Mouse (Mus musculus): ENCODE measurements around the gene C1ra. TPM values are rescaled to one million over a fixed set of nuclear protein-coding genes. Genes with fewer than 3 reads are reported as not detected.

C1ra gene
- polyA plus RNA-seq, 1 experiment from 2014 or later = 3.4 TPM

DNA sequence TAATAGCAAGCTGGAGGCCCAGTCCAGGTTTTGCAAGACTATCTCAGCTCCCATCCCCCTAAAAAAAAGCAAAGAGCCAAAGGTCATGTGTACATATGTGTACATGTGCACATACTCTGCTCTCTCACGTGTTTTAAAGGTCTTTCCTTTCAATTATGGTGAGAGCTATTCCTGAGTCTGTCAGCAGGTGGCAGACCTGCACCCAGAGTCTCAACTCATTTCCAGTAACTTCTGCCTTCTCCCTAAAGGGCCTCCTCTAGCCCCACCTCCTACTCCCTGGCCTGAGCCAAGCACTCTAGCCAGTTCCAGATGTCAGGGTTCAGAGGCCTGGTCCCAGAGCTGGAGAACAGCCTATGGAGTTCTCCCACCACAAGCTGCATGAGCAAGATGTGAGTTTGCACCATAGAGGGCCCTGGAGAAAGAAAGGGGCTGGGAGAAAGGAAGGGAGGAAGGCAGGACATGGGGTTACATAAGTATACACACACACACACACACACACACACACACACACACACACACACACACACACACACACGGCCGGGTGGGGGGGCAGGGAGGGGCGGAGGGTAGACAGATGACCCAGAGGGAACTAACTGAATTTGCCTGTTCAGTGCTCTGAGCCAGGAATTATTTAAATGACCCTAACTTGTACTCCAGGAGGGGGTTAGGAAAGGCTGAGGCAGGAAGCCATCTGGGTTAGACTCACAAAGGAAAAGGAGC lies 19.2 kb upstream of the C1ra start, which contains the start of gene C1rl:
C1rl (plus strand) TSS at position 272 of the 720 bp plus-strand sequence.
- H3K9ac ChIP-seq (ENCODE audit: low read depth, low read length) = no peak within 1 kb of the TSS
- peaks cover 9% of the 10 kb centered on the region; the same call in 1 of the 2 replicates for H3K9me3 ChIP-seq (ENCODE audit: control insufficient read depth, low read length)
- H3K36me3 ChIP-seq (ENCODE audit: control insufficient read depth, insufficient read depth, low read length) = no peaks in the 10 kb centered on the region
- H3K27ac ChIP-seq (replicated peaks; ENCODE audit: low read depth, low read length) = peak within 1 kb of the TSS; percentile 55; the same call in 1 of the 2 replicates
- H3K4me3 ChIP-seq (ENCODE audit: low read depth, low read length) = no peak within 1 kb of the TSS
- no peaks in the 10 kb centered on the region for H3K27me3 ChIP-seq (replicated peaks; ENCODE audit: control insufficient read depth, insufficient read depth, low read length)
- H3K4me2 ChIP-seq (ENCODE audit: low read depth, low read length) = no peak within 1 kb of the TSS
- DNase-seq (ENCODE audit: low spot score) (peak; percentile 86), ATAC-seq (ENCODE audit: low read depth) (peak; percentile 97)
- 44% methylated on average over 4 of the region's 4 CpGs for WGBS
- H3K4me1 ChIP-seq (ENCODE audit: control insufficient read depth, insufficient read depth, low read length) = no peaks in the 10 kb centered on the region

DNA sequence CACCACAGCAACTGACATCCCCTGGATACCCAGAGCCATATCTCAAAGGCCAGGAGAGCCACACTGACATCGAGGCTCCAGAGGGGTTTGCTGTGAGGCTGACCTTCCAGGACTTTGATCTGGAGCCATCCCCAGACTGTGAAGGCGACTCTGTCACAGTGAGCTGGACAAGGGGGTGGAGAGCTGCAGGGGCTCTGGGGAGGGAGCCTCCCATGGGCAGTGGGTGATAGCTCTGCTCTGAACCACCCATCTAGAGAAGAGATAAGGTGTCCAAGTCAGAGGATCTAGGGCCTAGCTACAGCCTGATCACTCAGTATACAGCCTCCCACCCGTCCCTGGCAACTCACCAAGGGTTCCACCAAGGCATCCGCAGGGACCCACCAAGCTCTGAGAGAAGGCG lies 18.3 kb upstream of the C1ra start:
- H3K4me2 ChIP-seq (ENCODE audit: low read depth, low read length) = no peak overlapping the region
- no peaks in the 10 kb centered on the region for H3K4me1 ChIP-seq (ENCODE audit: control insufficient read depth, insufficient read depth, low read length)
- no peak for DNase-seq (ENCODE audit: low spot score)
- no peak overlapping the region for H3K4me3 ChIP-seq (ENCODE audit: low read depth, low read length)
- no peak overlapping the region for H3K27ac ChIP-seq (replicated peaks; ENCODE audit: low read depth, low read length)
- no peak overlapping the region for H3K9ac ChIP-seq (ENCODE audit: low read depth, low read length)
- no peak for ATAC-seq (ENCODE audit: low read depth)
- 77% methylated on average over 5 of the region's 5 CpGs for WGBS
- H3K27me3 ChIP-seq (replicated peaks; ENCODE audit: control insufficient read depth, insufficient read depth, low read length) = no peaks in the 10 kb centered on the region
- H3K9me3 ChIP-seq (ENCODE audit: control insufficient read depth, low read length) = peaks cover 9% of the 10 kb centered on the region; the same call in 1 of the 2 replicates
- H3K36me3 ChIP-seq (ENCODE audit: control insufficient read depth, insufficient read depth, low read length) = no peaks in the 10 kb centered on the region

DNA sequence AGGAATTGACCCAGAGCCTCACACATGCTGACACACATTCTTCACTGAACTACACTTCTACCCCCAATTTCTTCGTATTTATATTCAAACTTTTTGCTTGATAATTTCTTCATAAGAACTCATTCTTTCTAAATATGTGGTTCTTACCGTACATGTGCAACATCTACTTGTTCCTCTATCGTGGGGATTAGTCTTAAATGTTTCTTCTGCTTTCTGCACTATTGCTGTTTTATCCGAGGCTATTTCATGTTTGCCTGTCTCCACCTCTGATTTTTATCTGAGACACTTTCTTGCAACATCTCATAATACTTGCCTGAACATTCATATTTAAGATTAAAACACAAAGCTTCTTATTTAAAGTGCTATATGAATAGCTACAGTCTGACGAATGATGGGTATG lies 16.2 kb upstream of the C1ra start:
- DNase-seq (ENCODE audit: low spot score) (no peak), ATAC-seq (ENCODE audit: low read depth) (no peak)
- Histone ChIP-seq H3K4me3 (ENCODE audit: low read depth, low read length) (no peak overlapping the region), H3K4me2 (ENCODE audit: low read depth, low read length) (no peak overlapping the region), H3K36me3 (ENCODE audit: control insufficient read depth, insufficient read depth, low read length) (no peaks in the 10 kb centered on the region), H3K9me3 (ENCODE audit: control insufficient read depth, low read length) (peaks cover 9% of the 10 kb centered on the region; the same call in 1 of the 2 replicates), H3K9ac (ENCODE audit: low read depth, low read length) (no peak overlapping the region), H3K27ac (replicated peaks; ENCODE audit: low read depth, low read length) (no peak overlapping the region), H3K4me1 (ENCODE audit: control insufficient read depth, insufficient read depth, low read length) (no peaks in the 10 kb centered on the region), H3K27me3 (replicated peaks; ENCODE audit: control insufficient read depth, insufficient read depth, low read length) (no peaks in the 10 kb centered on the region)
- WGBS = 90% methylated on average over 5 of the region's 5 CpGs

DNA sequence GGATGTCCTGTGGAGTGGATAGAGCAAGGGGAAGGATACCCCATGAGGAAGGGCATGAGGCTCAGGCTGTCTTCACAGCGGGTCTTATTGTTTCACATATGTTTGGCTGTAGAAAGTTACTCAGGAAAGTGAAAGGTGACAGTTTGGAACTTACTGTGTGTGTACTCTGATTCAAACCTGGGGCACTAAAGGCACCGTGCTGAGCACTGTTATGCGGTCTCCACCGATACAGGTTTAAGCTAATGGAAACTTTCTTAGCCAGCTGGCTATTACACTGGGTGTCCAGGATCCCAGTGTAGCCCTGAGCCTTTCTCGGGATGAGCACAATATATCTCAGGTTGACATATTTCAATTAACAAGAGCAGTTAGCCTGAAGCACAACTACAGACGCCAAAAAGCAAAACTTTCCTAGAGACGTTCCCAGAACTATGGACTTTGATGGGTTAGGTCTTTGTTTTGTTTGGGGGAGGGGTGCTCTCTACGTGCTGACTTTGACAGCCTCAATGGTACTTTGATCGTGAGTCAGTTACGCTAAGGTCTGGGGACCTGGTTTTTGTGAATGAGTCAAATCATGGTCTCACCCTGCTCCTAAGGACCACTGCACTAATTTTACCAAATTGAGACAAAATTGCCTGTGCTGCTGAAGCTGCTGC lies 12.2 kb upstream of the C1ra start:
- H3K36me3 ChIP-seq (ENCODE audit: control insufficient read depth, insufficient read depth, low read length) = no peaks in the 10 kb centered on the region
- H3K4me3 ChIP-seq (ENCODE audit: low read depth, low read length) = no peak overlapping the region
- 38% methylated on average over 10 of the region's 10 CpGs for WGBS
- no peak overlapping the region for H3K27ac ChIP-seq (replicated peaks; ENCODE audit: low read depth, low read length)
- peaks cover 9% of the 10 kb centered on the region; the same call in 1 of the 2 replicates for H3K9me3 ChIP-seq (ENCODE audit: control insufficient read depth, low read length)
- no peak overlapping the region for H3K9ac ChIP-seq (ENCODE audit: low read depth, low read length)
- H3K4me1 ChIP-seq (ENCODE audit: control insufficient read depth, insufficient read depth, low read length) = no peaks in the 10 kb centered on the region
- no peak overlapping the region for H3K4me2 ChIP-seq (ENCODE audit: low read depth, low read length)
- ATAC-seq (ENCODE audit: low read depth) (no peak), DNase-seq (ENCODE audit: low spot score) (no peak)
- H3K27me3 ChIP-seq (replicated peaks; ENCODE audit: control insufficient read depth, insufficient read depth, low read length) = no peaks in the 10 kb centered on the region

- Histone ChIP-seq H3K9me3 (ENCODE audit: control insufficient read depth, low read length) (no peaks in the 10 kb centered on the region), H3K36me3 (ENCODE audit: control insufficient read depth, insufficient read depth, low read length) (no peaks in the 10 kb centered on the region), H3K27me3 (replicated peaks; ENCODE audit: control insufficient read depth, insufficient read depth, low read length) (no peaks in the 10 kb centered on the region), H3K4me3 (ENCODE audit: low read depth, low read length) (no peak overlapping the region), H3K4me1 (ENCODE audit: control insufficient read depth, insufficient read depth, low read length) (no peaks in the 10 kb centered on the region), H3K9ac (ENCODE audit: low read depth, low read length) (no peak overlapping the region), H3K27ac (replicated peaks; ENCODE audit: low read depth, low read length) (no peak overlapping the region), H3K4me2 (ENCODE audit: low read depth, low read length) (no peak overlapping the region)
- 61% methylated on average over 4 of the region's 4 CpGs for WGBS
- ATAC-seq (ENCODE audit: low read depth) (no peak), DNase-seq (ENCODE audit: low spot score) (no peak)
These were observed 10.7 kb upstream of the C1ra start for GRCm38 (mm10) chr6:124501473-124501872.

- Histone ChIP-seq H3K9ac (ENCODE audit: low read depth, low read length) (no peak overlapping the region), H3K9me3 (ENCODE audit: control insufficient read depth, low read length) (no peaks in the 10 kb centered on the region), H3K36me3 (ENCODE audit: control insufficient read depth, insufficient read depth, low read length) (no peaks in the 10 kb centered on the region), H3K4me3 (ENCODE audit: low read depth, low read length) (no peak overlapping the region), H3K4me2 (ENCODE audit: low read depth, low read length) (no peak overlapping the region), H3K27ac (replicated peaks; ENCODE audit: low read depth, low read length) (no peak overlapping the region), H3K4me1 (ENCODE audit: control insufficient read depth, insufficient read depth, low read length) (no peaks in the 10 kb centered on the region), H3K27me3 (replicated peaks; ENCODE audit: control insufficient read depth, insufficient read depth, low read length) (no peaks in the 10 kb centered on the region)
- WGBS = 77% methylated on average over 5 of the region's 5 CpGs
- ATAC-seq (ENCODE audit: low read depth) (no peak), DNase-seq (ENCODE audit: low spot score) (no peak)
These were observed 10.2 kb upstream of the C1ra start for GRCm38 (mm10) chr6:124502021-124502420.

GRCm38 (mm10) chr6:124505028-124505427 lies 7.2 kb upstream of the C1ra start:
- WGBS = 56% methylated on average over 4 of the region's 4 CpGs
- Histone ChIP-seq H3K9me3 (ENCODE audit: control insufficient read depth, low read length) (no peaks in the 10 kb centered on the region), H3K9ac (ENCODE audit: low read depth, low read length) (no peak overlapping the region), H3K4me1 (ENCODE audit: control insufficient read depth, insufficient read depth, low read length) (no peaks in the 10 kb centered on the region), H3K36me3 (ENCODE audit: control insufficient read depth, insufficient read depth, low read length) (no peaks in the 10 kb centered on the region), H3K4me2 (ENCODE audit: low read depth, low read length) (no peak overlapping the region), H3K27me3 (replicated peaks; ENCODE audit: control insufficient read depth, insufficient read depth, low read length) (no peaks in the 10 kb centered on the region), H3K27ac (replicated peaks; ENCODE audit: low read depth, low read length) (no peak overlapping the region), H3K4me3 (ENCODE audit: low read depth, low read length) (no peak overlapping the region)
- ATAC-seq (ENCODE audit: low read depth) (no peak), DNase-seq (ENCODE audit: low spot score) (no peak)

DNA sequence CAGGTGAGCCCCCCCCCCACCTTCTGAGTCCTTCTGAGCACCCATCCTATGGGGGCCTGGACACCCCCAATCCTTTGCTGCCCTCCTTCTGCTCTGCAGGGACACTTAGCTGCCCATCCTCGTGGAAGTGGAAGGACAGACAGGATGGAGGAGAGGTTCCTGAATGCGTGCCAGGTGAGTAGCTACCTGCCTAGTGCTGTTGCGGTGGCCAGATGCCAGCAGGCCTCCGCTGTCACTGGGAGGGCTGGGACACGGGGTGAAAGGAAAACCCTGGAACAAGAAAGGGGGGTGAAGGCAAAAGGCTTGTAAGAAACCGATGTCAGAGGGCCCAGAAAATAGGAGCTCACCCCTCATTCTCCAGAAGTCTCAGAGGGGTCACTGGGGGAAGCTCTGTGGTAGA lies 5.2 kb upstream of the C1ra start:
- no peak overlapping the region for H3K27ac ChIP-seq (replicated peaks; ENCODE audit: low read depth, low read length)
- no peak for ATAC-seq (ENCODE audit: low read depth)
- WGBS = 73% methylated on average over 6 of the region's 6 CpGs

More for the DNA sequence above, 5.2 kb upstream of the C1ra start:
- DNase-seq (ENCODE audit: low spot score) = no peak
- no peaks in the 10 kb centered on the region for H3K27me3 ChIP-seq (replicated peaks; ENCODE audit: control insufficient read depth, insufficient read depth, low read length)
- H3K4me1 ChIP-seq (ENCODE audit: control insufficient read depth, insufficient read depth, low read length) = no peaks in the 10 kb centered on the region
- H3K4me3 ChIP-seq (ENCODE audit: low read depth, low read length) = no peak overlapping the region
- H3K4me2 ChIP-seq (ENCODE audit: low read depth, low read length) = no peak overlapping the region
- H3K9ac ChIP-seq (ENCODE audit: low read depth, low read length) = no peak overlapping the region
- no peaks in the 10 kb centered on the region for H3K9me3 ChIP-seq (ENCODE audit: control insufficient read depth, low read length)
- H3K36me3 ChIP-seq (ENCODE audit: control insufficient read depth, insufficient read depth, low read length) = no peaks in the 10 kb centered on the region

Data from embryonic facial prominence, embryonic 14.5 days (tissue).